Mouse (Mus musculus) right cerebral cortex, postnatal 14 days (tissue): ENCODE measurements around the gene Klhl7.

ENCODE experiments used
- DNase-seq: peaks from one replicate; pipeline ENCODE4 v3.0.0; 2022

Gene Klhl7

DNA sequence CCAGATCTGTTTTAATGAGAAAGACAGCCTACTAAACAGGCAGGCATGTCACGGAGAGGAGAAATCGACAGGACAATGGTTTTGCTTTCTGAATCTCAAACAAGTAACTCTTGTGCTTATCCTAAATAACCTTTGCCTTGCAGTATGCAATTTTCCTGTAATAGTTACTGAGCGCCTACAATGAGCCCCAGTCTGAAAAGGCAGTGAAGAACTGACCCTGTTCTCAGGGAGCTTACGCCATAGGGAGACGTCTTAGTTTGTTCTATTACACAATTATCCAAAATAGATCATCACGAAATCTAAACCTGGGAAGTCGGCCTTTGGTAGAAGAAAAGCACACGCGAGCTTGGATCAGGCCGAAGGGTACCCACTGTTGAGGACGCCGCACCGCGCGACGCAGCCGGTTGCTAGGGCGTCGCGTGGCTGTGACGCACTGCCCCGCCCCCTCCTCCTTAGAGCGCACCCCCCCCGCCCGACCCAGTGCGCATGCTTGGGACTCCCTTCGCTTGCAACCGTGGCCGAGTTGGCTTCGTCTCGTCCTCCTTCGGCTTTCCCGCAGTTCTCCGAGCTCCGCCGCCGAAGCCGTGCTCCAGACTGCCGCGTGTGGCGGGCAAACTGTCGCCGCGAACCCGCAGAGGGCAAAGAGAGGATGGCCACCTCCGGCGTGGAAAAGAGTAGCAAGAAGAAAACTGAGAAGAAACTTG is at the start of gene Klhl7:
Gene Klhl7, plus strand, starts transcription at position 500 of the 704 bp plus-strand sequence.
- DNase-seq = peak; percentile 93

DNA sequence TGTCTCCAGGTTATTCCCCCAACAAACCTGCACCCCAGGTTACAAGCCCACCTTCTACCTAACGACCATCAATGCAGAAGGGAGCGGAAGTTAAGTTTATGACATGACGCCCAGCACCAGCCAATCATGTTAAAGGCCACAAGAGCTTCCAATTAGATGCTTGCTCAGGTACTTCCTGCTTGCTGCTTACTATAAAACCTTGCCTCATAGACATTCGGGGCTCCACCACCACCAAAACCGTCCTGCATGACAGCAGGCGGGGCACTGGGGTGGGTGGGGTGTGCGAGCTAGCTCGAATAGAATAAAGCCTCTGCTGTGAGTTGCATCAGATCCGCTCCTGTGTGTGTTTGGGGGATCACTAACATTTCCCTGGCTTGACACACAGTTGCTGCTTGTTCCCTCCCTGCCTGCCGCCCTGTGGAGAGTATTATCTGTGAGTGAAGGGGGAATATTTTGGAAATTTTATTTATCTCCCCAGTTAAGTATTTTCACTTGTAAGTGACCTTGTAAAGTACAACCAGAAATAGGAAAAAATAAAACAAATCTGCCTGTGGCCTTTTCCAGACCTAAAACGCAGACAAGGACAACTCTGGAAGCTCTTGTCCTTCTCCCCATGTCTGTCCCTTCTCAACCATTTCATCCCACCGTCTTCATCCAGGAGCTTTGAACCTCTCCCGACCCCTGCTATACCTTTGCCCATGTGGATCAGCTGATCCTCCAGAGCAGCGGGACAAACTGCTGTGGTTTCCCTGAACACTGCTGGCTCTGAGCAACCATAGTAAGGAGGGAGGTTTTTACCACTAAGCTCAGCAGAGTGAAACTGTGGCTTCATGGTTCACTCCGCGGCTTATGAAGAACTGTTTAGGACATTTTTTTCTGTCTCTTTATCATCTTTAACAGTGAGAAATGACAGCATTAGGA is 48.4 kb upstream of the Klhl7 start:
- DNase-seq = no peak

DNA sequence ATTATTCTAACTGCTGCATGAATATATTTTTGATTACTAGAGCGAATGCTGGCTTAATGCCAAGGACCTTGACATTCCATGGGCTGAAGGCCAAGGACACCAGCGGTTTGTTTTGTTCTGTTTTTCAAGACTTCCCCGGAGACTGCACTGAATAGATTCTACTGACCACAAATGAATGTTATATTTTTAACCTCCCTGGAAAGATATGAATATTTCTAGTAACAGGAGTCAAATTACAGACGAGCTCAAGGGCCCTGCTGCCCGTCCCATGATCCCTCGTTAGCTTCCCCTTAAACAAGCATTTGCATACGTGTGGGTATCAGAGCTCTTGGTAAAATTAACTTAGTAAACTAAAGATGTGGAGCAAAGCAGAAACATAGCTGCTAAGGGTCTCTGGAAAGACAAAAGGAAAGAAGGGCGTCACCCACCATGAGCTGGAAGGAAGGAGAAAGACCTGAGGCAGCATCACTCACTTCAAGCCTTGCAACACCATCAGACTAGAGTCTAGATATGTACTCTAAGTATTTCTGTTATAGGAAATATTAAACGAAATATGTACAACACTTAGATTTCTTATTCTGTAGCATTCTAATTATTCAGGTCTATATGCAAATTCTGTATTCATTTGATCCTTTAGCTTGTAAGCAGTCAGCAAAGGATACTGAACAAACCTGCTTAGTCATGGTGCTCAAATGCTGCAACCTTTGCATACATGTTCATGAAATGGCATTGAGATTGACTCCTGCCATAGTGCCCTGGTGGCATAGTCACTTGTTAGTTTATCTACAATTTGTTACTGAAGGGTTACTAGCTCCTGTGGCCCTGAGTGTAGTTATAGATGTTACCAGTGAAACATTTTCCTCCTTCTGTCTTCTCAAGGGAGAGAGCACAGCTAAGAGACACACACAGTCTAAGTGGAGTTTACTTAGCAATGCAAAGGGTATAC is 46.9 kb upstream of the Klhl7 start:
- DNase-seq = no peak

DNA sequence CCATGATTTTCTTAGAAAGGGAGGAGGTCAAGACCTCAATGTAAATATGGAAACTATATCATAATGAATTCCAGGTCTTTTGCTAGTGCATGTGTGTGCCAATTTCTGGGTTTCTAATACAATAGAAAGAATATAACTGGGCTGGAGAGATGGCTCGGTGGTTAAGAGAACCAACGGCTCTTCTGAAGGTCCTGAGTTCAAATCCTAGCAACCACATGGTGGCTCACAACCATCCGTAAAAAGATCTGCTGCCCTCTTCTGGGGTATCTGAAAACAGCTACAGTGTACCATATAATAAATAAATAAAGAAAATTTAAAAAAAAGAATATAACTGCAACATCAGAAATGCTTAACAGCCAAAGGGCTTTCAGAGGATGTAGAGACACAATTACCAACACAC is 46.0 kb upstream of the Klhl7 start:
- DNase-seq = no peak

DNA sequence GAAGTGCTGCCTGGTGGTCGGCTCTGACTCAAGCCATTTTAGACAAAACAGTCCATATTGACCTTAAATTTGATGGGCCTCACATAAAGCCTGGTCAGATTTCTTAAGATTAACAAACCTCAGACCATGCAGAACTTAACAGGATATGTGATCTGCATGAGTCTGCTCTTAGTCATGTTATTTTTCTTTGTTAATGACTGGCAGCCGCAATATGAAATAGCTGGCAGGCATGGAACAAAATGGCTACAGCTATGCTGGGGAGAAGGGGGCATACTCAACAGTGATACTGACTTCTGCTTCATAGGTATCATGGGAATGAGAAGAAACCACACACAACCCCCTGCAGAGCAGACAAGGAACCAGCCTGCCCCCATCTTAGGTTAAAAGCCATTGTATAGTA is 43.5 kb upstream of the Klhl7 start:
- no peak for DNase-seq

DNA sequence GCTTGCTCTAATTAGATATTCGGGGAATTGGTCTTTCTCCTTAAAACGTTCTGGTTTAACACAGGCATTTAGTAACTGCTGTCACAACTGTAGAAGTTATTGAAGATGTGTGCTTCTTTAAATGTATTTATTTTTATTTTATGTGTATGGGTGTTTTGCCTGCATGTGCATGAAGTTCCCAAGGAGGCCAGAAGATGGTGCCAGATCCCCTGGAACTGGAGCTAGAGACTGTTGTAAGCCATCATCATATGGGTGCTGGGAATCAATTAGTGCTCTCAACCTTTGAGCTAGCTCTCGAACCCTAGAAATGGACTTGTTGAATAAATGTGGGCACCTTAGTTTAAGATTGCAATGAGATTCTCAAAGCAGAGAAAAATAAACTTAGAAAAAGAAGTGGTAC is 42.8 kb upstream of the Klhl7 start:
- no peak for DNase-seq

DNA sequence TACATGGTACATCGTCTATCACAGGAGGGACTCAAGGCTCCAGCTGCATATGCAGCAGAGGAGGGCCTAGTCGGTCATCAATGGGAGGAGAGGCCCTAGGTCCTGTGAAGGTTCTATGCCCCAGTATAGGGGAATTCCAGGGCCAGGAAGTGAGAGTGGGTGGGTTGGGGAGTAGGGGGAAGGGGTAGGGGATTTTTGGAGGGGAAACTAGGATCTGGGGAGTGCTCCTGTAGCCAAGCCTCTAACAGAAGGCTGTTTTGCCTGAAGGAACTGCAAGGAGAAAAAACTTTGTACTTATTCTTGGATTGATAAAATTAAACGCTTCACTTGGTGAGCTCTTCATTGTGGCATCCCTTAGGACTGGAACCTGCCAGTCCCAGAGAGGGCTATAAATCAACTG is 39.5 kb upstream of the Klhl7 start:
- DNase-seq = no peak

DNA sequence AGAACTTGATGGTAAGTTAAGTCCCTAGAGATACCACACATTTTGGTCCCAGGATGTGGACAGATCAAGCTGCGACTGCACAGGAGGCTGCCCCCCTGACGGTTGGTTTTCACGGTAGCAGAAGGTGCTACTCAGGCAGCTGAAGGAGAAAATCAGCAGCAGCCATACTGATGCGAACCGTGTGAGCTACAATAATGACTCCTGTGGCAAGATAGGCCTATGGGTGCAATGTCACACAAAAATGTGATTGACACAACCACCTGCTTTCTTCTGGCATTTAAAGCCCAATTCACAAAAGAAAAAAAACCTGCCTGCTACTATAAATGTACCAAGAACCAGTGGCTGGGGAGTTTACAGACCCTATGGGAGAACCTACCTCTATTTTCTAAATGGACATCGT is 37.4 kb upstream of the Klhl7 start:
- no peak for DNase-seq

DNA sequence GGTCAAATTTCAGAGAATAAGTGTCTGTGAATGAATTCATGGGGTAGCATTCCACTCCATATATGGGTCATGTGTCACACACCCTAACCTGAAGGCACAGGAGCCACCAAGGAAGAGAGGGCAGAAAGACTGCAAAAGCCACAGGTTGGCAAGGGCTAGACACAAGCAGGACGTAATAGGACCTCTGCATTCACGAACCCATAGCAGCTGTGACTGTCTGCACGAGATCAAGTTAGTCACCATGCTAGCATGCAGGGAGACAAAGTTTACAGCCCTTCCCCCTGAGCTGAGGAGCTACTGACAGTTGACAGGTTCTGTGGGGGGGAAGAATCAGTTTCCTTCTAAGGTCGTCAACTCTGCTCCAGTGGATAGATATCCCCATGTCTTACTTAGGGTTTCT is 36.9 kb upstream of the Klhl7 start:
- no peak for DNase-seq

DNA sequence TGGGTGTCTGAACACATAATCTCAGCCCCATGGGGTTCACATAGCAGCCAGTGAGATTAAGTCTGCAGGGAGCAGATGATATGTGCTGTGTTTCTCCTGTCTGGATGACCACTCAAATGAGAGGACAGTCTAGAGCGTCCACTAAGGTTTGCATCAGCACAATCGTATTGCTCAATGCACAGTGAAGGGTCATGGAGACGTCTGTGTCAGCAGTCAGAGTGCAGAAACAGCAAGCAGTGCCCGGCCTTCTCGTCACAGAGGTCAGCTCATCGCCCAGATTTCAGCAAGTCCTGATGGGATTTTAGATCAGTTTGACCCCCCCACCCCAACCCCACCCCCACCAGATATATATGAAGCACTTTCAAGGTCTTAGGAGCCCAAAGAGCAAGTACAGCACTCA is 31.4 kb upstream of the Klhl7 start:
- no peak for DNase-seq

DNA sequence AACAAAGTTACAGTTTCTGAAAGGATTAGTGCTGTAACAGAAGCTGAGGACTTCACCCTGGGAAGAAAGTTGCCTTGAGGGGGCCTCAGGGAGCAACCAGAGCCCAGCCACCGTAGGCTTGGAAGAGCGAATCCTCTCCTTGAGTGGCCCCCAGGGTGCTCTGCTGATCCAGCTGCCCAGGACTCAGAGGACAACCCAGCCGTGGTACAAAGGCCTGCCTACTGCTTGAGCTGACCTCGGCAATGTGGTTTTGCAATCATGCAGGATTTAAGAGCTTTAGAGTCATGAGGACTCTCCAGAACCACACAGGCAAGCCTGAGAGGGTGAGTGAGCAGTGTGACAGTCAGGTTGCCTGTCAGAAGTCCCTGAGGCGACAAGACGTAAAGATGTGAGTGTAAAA is 28.4 kb upstream of the Klhl7 start:
- DNase-seq = no peak

DNA sequence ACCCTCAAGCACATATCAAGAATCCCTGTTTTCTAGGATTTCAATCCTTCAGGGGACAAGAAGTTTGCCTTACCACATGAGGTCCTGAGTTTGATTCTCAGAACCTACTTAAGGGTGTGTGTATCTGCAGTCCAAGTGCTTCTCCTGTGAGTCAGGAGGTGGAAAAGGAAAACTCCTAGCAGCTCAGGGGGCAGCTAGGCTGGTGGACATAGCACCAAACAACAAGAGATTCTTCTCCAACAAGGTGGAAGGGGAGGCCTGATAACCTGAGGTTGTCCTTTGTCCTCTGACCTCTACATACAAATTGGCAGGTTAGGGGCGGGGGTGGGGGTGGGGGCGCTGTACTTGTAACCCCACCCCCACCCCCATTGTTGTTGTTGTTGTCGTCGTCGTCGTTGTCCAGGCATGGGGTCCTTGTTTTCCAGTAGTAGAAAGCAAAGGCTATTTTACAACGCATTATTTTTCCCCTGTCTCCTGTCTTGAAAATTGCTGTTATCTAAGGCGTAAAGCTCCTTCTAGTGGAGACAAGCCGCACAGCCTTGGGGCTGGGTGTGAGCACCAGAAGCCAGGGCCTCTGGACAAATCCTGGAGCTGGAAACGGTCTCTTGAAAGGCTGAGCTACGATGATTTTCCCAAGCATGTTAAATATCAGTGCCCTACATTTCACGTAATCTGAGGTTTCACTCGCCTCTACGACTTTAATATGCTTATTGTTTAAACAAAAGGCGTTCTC is 23.3 kb upstream of the Klhl7 start:
- peak; percentile 68 for DNase-seq

DNA sequence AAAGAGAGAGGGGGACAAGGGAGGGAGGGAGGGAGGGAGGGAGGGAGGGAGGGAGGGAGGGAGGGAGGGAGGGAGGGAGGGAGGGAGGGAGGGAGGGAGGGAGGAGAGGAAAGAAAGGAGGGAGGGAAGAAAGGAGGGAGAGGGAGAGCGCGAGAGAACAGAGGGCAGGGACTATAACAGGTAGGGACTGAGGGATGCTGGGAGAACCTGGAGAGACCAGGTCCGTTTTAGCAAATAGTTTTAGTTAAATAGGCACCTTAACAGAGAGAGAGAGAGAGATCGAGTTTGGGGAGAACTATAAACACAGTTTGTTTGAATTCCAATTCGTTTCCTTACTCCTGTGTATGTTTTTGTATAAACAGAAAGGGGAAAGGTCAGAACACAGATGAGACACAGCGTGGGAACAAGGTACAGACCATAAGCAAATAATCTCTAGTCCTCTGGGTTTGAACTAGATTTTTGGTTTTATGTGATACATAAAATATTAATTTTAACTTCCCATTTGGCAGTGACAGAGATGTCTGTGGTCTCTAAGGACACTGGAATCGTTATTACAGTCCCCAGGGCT is 22.6 kb upstream of the Klhl7 start:
- DNase-seq = no peak

DNA sequence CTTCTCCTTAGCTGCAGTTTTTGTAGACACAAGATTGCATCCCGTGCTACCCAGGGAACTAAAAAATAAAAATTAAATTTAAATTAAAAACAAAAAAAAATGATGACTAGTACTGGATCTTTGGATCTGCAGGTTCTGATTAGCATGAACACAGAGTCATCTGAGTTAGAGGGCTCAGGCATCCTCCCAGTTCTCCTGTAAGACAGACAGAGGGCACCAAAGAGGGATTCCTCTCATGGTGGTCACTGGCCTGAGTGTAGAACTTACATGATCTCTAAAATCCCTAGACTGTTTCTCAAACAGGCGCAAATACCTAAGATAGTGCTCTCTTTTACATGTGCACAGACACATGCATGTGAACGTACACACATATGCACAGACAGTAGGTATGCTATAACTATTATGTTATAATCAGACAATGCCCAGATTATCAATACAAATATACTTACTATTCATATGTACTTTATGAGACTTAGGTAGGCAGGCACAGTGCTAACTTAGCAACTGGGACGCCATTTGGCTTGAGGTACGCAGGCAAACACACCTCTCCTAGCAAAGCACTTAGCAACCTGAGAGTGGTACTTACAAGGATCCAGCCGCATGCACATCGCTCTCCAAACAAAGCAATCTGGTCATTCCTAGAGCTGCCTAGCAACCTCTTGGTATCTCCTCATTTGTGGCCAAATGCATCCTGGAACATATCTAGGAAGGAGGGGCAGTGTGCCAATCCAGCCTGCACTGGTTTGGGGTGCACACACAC is 21.8 kb upstream of the Klhl7 start:
- DNase-seq = no peak

DNA sequence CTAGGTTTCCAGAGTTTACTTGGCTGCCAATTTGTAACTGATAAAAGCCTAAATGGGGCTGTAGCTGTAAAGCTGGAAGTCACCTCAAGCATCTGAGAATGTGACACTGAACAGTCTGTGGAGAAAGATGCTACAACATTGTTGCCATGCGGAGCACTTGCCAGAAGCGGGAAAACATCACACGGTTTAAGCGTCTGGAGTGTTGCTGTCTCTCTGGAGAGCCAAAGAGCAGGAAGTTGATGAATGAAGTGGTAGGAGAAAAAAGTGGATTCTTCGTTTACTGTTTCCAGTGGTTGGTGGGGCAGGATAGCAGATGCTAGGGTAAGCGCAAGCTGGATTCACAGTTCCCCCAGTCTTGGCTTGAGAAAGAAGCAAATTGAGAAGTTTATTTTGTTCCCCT is 19.6 kb upstream of the Klhl7 start:
- no peak for DNase-seq

DNA sequence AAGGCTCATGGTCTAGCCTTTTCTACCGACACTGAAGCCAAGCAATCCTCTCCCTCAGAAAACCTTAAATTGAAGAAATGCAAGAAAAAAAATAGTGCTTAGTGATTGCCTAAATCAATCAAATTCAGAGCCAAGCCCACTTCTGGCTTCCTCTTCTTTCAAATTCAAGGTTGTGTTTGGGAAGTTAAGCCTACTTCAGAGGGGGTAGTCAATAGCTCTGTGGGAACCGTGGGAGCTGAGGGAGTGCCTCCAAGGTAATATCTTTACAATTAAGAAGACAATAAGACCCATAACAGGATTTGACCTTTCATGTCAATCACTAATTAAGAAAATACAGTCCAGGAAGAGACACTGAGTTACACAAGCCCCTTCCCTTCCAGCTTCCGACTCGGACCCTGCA is 15.6 kb upstream of the Klhl7 start:
- DNase-seq = no peak

DNA sequence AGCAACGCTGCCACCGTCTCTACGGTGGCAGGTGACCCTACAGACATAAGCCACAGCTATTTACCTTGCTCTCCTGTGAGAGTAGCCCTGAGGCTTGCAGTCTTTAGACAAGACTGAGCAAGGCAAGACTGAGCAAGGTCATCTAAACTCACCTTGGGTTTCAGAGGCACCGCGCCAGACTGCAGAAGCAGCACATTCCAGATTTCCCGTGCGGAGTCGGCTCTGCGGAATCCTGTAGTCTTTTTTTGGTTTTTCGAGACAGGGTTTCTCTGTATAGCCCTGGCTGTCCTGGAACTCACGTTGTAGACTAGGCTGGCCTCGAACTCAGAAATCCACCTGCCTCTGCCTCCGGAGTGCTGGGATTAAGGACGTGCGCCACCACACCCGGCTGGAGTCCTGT is 14.2 kb upstream of the Klhl7 start:
- DNase-seq = no peak

DNA sequence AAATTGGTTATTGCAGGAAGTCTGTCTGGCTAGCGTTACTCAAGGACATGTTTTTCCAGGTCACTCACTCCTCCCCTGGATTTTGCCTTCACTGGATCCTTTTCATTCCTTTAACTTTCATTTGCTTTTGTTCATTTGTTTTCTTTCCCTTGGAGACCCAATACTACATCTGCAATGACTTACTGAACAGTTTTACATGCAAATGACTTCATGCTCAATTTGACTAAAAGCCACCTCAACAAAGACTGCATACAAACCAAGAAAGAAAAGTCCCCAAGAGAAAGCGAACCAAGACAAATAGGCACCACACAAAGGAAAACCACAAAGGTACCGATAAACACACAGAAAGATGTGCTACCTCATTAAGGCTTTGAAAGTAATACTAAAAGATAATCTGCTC is 13.5 kb upstream of the Klhl7 start:
- no peak for DNase-seq

DNA sequence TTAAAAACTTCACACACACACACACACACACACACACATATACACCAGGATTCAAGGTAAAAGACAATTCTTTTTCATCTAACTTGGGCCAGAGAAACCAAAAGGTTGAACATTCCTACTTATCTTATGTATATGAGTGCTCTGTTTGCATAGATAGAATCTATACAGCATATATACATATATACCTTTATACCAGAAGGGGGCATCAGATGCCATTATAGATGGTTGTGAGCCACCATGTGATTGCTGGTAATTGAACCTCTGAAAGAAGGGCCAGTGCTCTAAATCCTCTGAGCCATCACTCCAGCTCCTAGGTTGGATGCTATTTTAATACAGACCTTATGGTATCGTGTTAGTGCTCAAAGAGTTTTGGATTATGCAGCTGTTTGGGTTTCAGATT is 12.0 kb upstream of the Klhl7 start:
- no peak for DNase-seq

DNA sequence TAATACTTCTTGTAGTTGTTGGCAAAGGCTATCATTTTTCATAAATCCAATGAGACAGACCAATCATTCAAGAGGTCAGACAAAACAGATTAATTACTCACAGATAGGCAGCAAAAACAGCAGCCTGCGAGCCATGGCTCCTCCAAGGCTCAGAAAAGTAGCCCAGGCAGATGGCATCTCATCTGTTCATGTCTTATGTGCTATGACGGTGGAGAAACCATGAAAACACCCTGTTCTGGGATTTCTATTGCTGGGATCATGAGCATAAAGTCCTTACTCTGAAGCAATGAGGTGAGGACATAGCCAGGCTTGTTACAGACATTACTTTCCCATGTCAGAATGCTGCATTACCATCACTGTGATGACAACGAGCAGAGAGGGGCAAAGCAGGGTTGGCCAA is 7.9 kb upstream of the Klhl7 start:
- DNase-seq = no peak

DNA sequence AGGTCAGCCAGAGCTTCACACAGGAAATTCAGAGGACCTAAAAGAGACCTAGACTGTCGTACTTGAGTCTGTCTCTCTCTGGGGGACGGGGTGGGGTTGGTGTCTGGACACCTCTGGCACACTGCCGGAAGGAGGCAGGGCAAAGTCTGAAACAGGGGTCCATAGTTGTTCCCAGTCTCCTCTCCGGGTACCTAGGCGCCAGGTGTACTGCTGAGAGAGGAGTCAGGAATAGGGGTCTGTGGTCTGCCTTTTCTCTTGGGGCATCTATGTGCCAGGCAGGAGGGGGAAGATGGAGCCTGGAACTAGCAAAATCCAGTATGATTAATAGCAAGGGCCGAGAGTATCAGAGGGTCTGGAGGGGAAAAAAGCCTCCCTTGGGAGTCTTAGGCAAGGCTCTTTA is 5.0 kb upstream of the Klhl7 start:
- no peak for DNase-seq
